Mouse (Mus musculus): ENCODE data around the gene 9130023H24Rik. TPM values are rescaled to one million over a fixed set of nuclear protein-coding genes. Genes with fewer than 3 reads are reported as not detected.
A peak's percentile ranks its signal among the peaks of the same experiment; 100 is the strongest.

9130023H24Rik gene
- polyA plus RNA-seq, 1 experiment = 9.8 TPM

DNA sequence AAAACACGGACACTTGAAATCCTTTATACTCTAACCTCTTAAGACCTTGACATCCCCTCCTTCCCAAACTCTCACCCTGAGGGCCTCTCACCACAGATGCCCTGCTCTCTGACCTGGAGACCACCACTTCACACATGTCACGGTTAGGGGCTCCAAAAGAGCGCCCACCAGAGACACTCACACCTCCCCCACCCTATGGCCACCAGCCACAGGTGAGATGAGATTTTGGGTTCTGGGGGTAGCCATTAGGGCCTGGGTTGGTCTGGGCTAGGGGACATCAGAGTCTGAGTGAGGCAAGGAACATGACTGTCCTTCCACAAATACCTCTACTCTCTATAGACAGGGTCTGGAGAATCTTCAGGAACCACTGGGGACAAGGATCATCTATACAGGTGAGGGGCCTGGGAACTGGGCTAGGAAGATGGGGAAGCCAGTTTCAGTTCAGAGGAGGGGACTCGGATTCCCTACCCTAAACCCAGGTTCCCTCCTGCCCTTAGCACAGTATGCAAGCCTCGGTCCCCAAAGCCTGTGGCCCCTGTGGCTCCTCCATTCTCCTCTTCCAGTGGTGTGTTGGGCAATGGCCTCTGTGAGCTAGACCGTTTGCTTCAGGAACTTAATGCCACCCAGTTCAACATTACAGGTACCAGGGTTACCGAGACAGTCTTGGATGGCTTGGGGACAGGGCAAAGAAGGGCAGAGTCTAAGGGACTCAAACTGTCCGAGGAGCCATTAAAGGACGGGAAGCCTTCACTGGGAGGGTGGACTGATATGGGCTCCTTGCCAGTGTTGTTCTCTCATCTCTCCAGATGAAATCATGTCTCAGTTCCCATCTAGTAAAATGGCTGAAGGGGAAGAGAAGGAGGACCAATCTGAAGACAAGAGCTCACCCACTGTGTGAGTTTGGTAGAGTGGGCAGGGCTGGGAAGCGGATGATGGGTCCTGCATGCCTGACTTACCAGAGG, 10.5 kb upstream of the 9130023H24Rik start:
- no peak for TF ChIP-seq CTCF (IDR thresholded peaks at IDR 0.05; ENCODE audit: borderline replicate concordance, insufficient read depth, low read length)
- peak; percentile 19; the same call in 1 of the 2 replicates for TF ChIP-seq POLR2A (IDR thresholded peaks at IDR 0.05; ENCODE audit: low read depth, low read length)
- Histone ChIP-seq H3K4me3 (ENCODE audit: insufficient read depth, low read length) (peak overlapping the region; percentile 83), H3K27ac (ENCODE audit: insufficient read depth, low read length) (no peak overlapping the region), H3K4me1 (ENCODE audit: control insufficient read depth, insufficient read depth, low read length) (peaks cover 12% of the 10 kb centered on the region)

DNA sequence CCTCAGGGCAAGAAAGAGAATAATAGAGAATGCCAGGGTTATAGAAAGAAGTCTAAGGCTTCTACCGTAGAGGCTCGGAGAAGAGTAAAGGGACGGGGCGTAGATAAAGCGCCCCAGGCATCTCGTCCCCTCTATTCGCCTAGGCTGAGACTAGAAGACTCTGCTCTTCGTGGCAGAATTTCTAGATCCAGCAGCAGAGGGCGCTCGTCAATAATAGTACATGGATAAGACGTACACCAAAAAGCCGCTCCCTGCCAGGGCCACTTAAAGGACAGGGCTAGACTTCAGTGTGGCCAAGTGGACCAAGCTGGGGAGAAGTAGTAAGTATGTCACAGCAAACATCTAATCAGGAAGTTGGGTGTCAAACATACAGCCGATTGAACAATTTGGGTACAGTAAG, 9.6 kb upstream of the 9130023H24Rik start:
- Histone ChIP-seq H3K4me3 (ENCODE audit: insufficient read depth, low read length) (peak overlapping the region; percentile 83), H3K27ac (ENCODE audit: insufficient read depth, low read length) (peak overlapping the region; percentile 90), H3K4me1 (ENCODE audit: control insufficient read depth, insufficient read depth, low read length) (peaks cover 12% of the 10 kb centered on the region)
- peak; percentile 50 for TF ChIP-seq POLR2A (IDR thresholded peaks at IDR 0.05; ENCODE audit: low read depth, low read length)
- TF ChIP-seq CTCF (IDR thresholded peaks at IDR 0.05; ENCODE audit: borderline replicate concordance, insufficient read depth, low read length) = no peak

DNA sequence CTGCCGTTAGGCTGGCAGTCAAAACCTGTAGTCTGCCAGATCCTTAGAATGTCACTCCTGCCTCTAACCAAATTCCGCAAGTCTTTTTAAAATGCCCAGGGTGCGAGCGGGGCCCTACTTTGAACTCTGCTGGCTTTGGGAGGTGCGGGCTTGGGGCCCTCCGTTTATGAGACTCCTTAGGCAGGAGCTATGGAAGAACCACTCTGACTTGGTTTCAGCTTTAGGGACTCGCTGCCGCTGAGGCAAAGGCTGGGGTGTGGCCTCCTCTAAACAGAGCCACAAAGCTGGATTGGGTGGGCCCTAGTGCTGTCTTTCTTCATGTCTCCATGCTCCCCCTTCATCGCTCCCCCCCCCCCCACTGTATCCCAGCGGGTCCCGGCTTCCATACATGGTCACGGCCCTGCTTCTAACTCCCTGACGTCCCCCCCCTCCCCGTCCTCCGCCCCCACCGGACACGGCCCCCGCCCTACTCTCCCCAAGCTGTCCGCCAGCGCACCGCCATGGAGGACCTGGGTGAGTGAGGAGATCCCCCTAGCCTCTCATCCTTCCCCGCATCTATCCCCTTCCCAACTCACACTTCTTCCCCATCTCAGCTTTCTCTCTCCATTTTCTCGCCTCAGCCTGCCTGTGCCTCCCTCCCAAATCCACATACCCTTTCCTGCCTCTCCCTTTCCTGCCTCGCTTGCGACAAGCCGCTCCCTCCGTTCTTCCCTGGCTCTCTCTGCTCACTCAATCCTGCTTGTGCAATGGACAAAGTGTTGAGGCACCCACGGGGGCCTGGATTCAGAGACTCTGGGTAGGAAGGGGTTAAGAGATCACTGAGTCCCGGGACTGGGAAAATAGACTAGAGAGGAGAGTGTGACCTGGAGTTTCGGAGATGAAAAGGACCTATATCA, 8.9 kb upstream of the 9130023H24Rik start, which contains the start of gene Tgfb1i1:
TSS of gene Tgfb1i1 (plus strand) at position 317 of the 896 bp plus-strand sequence.
- TF ChIP-seq POLR2A (IDR thresholded peaks at IDR 0.05; ENCODE audit: low read depth, low read length) (peak; percentile 83), CTCF (IDR thresholded peaks at IDR 0.05; ENCODE audit: borderline replicate concordance, insufficient read depth, low read length) (no peak)
- peaks cover 8% of the 10 kb centered on the region for H3K4me1 ChIP-seq (ENCODE audit: control insufficient read depth, insufficient read depth, low read length)
- peak within 1 kb of the TSS; percentile 91 for H3K27ac ChIP-seq (ENCODE audit: insufficient read depth, low read length)
- peak within 1 kb of the TSS; percentile 83 for H3K4me3 ChIP-seq (ENCODE audit: insufficient read depth, low read length)

DNA sequence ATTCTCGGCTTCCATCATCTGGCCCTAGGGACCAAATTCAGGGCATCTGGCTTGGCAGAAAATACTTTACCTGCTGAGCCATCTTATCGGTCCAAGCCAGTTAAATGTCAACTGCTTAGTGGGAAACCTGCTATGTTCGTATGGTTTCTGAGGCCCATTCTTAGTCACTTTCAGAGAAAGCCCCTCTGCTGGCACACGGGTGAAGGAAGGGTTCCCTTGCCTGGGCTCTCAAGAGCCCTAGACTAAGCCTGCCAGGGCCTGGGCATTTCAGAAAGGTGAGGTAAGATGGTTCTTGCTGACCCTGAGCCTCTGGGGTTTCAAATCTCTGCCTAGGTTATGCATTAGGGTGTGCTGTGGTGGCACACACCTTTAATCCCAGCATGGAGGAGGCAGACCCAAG, 7.7 kb upstream of the 9130023H24Rik start:
- TF ChIP-seq CTCF (IDR thresholded peaks at IDR 0.05; ENCODE audit: borderline replicate concordance, insufficient read depth, low read length) = no peak
- TF ChIP-seq POLR2A (IDR thresholded peaks at IDR 0.05; ENCODE audit: low read depth, low read length) = no peak
- peak overlapping the region; percentile 91 for H3K27ac ChIP-seq (ENCODE audit: insufficient read depth, low read length)
- no peak overlapping the region for H3K4me3 ChIP-seq (ENCODE audit: insufficient read depth, low read length)
- peaks cover 4% of the 10 kb centered on the region for H3K4me1 ChIP-seq (ENCODE audit: control insufficient read depth, insufficient read depth, low read length)

DNA sequence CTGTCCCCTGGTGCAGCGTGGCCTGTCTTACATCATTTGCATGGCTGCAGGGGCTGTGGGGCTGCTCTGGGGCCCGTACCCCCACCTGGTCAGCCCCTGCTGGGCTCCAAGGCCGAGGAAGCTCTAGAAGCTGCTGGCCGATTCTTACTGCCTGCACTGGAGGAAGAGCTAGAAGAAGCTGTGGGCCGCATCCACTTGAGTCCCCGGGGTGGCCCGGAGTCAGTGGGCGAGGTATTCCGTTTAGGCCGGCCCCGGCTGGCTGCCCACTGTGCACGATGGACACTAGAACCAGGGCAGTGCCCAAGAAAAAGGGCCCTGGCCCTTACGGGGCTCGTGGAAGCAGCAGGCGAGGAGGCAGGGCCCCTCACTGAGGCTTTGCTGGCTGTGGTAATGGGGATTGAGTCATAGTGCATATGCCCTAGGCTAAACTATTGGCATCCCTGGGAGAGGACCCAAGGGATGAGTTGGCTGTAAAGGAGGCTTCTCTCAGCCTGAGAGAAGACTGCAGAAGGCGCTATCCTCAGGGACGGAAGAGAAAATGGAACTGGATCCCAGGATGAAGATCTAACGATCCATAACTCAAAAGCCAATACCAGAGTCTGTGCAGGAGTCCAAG, 6.7 kb upstream of the 9130023H24Rik start:
- peaks cover 3% of the 10 kb centered on the region for H3K4me1 ChIP-seq (ENCODE audit: control insufficient read depth, insufficient read depth, low read length)
- peak overlapping the region; percentile 5; the same call in 1 of the 2 replicates for H3K27ac ChIP-seq (ENCODE audit: insufficient read depth, low read length)
- H3K4me3 ChIP-seq (ENCODE audit: insufficient read depth, low read length) = no peak overlapping the region
- TF ChIP-seq CTCF (IDR thresholded peaks at IDR 0.05; ENCODE audit: borderline replicate concordance, insufficient read depth, low read length) = no peak
- no peak for TF ChIP-seq POLR2A (IDR thresholded peaks at IDR 0.05; ENCODE audit: low read depth, low read length)

DNA sequence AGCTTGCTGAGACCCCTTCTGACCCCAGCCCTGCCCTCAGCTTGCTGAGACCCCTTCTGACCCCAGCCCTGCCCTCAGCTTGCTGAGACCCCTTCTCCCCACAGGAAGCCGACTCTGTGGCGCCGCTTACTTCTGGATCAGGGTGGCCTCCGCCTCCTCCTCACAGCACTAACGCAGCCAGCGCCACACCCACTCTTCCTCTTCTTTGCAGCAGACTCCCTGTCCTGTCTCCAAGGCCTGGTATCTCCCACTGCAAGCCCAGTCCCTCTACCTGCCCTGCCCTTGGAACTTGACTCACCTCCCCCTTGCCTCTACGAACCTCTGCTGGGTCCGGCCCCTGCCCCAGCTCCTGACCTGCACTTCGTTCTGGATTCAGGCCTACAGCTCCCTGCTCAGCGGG, 6.1 kb upstream of the 9130023H24Rik start:
- TF ChIP-seq CTCF (IDR thresholded peaks at IDR 0.05; ENCODE audit: borderline replicate concordance, insufficient read depth, low read length) = no peak
- no peak for TF ChIP-seq POLR2A (IDR thresholded peaks at IDR 0.05; ENCODE audit: low read depth, low read length)
- H3K27ac ChIP-seq (ENCODE audit: insufficient read depth, low read length) = 0 out of 2 replicates have a peak overlapping the region, but pooled peaks have one; percentile 5
- peaks cover 6% of the 10 kb centered on the region for H3K4me1 ChIP-seq (ENCODE audit: control insufficient read depth, insufficient read depth, low read length)
- no peak overlapping the region for H3K4me3 ChIP-seq (ENCODE audit: insufficient read depth, low read length)

DNA sequence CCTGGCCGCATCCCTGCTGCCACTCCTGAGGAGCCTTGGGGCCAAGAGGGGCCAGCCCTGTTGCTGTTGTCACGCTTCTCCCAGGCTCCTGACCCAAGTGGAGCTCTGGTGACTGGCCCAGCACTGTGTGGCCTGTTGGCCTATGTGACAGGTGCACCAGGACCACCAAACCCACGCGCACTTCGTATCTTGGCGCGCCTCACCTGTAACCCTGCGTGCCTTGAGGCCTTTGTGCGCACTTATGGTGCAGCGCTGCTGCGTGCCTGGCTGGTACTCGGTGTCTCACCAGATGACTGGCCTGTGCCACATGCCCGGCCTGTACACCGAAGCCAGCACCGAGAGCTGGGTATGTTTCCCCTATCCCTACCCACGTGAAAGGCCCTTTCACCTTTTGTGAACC, 4.5 kb upstream of the 9130023H24Rik start:
- Histone ChIP-seq H3K27ac (ENCODE audit: insufficient read depth, low read length) (no peak overlapping the region), H3K4me1 (ENCODE audit: control insufficient read depth, insufficient read depth, low read length) (peaks cover 6% of the 10 kb centered on the region), H3K4me3 (ENCODE audit: insufficient read depth, low read length) (no peak overlapping the region)
- TF ChIP-seq POLR2A (IDR thresholded peaks at IDR 0.05; ENCODE audit: low read depth, low read length) (no peak), CTCF (IDR thresholded peaks at IDR 0.05; ENCODE audit: borderline replicate concordance, insufficient read depth, low read length) (no peak)

DNA sequence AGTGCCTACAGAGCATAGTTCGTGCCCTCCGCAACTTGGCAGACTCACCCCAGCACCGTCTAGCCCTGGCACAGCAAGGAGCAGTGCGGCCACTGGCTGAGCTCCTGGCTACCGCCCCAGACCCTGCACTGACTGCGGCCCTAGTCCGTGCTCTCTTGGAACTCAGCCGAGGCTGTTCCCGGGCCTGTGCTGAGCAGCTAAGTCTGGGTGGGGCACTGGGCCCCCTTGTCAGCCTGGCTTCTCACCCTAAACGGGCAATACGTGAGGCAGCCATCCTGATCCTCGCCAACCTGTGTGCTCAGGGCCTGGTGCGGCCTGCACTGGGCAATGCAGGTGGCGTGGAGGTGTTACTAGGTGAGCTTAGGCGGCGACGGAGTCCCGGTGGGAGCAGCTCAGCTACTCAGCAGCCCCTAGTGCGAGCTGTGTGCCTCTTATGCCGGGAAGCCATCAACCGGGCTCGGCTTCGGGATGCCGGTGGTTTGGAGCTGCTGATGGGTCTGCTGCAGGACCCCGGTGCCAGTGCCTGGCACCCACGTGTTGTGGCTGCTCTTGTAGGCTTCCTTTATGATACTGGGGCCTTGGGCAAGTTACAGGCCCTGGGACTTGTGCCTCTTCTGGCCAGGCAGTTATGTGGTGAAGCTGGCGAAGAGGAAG, 2.4 kb upstream of the 9130023H24Rik start:
- no peak overlapping the region for H3K4me3 ChIP-seq (ENCODE audit: insufficient read depth, low read length)
- no peak for TF ChIP-seq CTCF (IDR thresholded peaks at IDR 0.05; ENCODE audit: borderline replicate concordance, insufficient read depth, low read length)
- no peak for TF ChIP-seq POLR2A (IDR thresholded peaks at IDR 0.05; ENCODE audit: low read depth, low read length)
- peaks cover 6% of the 10 kb centered on the region for H3K4me1 ChIP-seq (ENCODE audit: control insufficient read depth, insufficient read depth, low read length)
- H3K27ac ChIP-seq (ENCODE audit: insufficient read depth, low read length) = no peak overlapping the region

DNA sequence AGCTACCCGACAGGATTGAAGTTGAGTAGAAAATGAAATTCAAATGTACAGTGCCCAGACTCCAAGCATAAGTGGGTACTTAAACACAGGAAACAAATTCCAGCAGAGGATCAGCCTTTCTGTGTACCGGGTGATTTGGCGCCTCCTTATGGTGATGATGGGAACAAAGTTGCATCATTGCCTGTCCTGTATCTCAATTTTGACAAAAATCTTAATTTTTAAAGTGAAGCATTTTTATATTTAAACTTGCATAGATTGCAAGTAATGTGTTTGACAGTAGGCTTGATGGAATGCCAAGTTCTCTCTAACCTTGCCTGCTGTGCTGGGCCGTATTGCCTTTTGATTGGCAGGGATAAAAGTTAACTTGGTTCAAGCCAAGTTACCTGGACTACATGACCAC, 1.2 kb upstream of the 9130023H24Rik start:
- Histone ChIP-seq H3K4me3 (ENCODE audit: insufficient read depth, low read length) (peak overlapping the region; percentile 64), H3K4me1 (ENCODE audit: control insufficient read depth, insufficient read depth, low read length) (peaks cover 8% of the 10 kb centered on the region), H3K27ac (ENCODE audit: insufficient read depth, low read length) (peak overlapping the region; percentile 83)
- TF ChIP-seq POLR2A (IDR thresholded peaks at IDR 0.05; ENCODE audit: low read depth, low read length) (0 out of 2 replicates have a peak, but pooled peaks have one; percentile 7), CTCF (IDR thresholded peaks at IDR 0.05; ENCODE audit: borderline replicate concordance, insufficient read depth, low read length) (no peak)
